Mouse (Mus musculus) frontal cortex, postnatal 36 days (tissue): ENCODE data around the gene Trim34b.
"Not testable (repeated sequence)": the region's sequence is repeated elsewhere in the genome, so short reads cannot be mapped to it uniquely, and the experiment has no call there.

Experiments
- DNase-seq, 2 experiments: peaks; one replicate each; pipeline ENCODE4 v3.0.0; 2022; ENCODE audit warnings: low spot score in 2 of 2

Gene Trim34b

DNA sequence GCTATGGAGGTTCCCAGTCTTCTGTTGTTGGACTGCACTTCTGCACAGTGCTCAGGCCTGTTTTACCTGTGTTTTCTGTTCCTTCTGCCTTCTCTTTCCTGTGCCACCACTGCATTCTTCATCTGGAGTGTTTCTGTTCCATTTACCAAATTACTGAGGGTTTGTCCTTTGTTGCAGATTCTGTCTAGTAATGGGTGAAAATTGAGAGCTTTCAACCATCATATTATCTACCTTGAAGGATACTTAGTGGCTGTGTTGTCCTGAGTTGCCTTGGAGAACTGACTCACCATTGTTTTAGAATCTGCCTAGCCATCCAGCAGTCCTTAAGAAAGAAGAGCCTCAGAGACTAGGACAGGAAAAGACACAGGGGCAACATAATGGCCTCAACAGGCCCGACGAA lies at the start of gene Trim34b:
Trim34b (plus strand) TSS at position 301 of the 400 bp plus-strand sequence.
- DNase-seq: not testable (repeated sequence)

DNA sequence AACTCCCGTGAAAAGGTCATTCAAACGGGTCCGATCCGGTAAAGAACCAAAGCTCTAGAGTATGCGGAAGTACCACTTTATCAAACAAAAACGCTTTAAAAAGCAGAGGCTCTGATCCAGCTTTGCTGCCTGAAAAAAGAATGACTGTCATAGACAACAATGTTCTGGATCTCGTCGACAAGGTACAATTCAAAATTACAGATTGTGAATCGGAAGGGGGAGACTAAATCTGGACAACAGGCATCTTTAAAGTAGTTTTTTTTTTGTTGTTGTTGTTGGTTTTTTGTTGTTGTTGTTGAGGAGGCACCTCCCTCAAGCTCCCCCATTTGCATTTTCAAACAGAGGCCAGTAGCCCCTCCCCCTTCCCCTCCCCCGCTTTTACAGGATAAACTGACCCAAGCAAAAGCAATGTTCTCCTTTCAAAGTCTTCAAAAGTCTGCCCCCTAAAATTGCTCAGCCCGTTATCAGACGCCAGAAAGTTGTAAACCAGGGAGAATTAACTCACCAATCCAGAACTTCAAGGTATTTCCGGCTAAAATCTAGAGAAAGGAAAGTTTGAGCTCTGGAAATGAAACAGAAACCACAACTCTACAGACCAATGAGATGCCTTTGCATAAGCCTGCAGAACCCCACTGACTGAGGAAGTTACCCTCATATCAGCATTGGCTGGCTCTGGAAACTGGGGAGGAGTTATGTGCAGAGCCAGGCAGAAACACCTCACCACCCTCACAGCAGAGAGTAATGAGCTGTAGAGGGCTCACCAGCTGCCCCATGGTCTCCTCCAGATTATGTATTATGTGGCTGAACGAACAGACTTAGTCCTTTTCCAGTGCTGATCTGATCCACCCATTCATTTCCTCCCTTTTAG lies 41.5 kb upstream of the Trim34b start, which contains the start of gene Trim5:
Trim5 (minus strand) TSS at position 519 of the 868 bp plus-strand sequence.
- not testable (repeated sequence) for DNase-seq

DNA sequence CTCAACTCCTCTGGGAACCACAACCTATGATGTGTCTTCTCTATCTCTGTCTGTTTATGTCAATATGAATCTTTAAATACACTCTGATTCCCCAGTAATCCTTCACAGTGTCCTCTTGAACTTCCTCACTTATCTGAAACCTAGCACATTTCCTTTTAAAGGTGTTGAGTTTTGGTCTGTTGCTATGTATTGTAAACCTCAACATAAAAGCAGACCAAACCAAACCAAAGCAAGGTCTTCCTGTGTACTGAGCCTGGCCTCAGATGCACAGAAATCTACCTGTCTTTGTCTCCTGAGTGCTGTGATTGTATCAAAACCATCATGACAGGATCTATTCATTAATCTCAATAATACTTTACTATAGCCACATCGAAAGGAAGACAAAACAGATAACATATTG lies 38.6 kb upstream of the Trim34b start:
- no peak for DNase-seq

DNA sequence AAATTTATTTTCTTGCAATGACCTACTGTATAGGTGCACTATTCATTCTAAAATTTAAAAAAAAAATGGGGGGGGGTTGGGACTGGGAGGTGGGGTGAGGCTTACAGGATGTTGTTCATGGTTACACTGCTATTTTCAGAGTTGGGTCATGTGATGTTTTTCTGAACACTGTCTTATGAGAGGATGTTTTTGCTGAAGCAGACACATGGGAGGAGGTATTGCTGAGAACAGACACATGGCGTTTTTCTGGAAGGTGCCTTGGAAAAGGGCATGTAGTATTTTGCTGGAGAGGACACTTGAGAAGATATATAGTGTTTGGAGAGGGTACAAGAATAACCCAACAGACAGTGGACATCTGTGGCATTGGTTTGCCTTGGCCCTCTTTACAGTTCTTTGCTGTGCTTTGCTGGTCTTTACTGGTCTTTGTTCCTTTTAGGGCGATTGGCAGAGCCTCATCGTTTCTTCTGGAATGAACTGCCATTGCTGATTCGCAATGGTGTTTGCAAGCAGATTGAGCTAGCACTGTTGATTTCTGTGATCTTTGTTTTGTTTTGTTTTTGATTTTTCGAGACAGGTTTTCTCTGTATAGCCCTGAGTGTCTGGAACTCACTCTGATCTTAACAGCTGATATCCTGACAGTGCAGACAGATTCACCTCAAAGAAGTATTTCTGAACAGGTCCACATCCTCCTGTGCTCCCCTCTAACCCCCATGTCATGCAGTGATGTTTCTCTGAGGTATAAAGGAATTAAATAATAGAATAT lies 37.5 kb upstream of the Trim34b start:
- DNase-seq: no peak

DNA sequence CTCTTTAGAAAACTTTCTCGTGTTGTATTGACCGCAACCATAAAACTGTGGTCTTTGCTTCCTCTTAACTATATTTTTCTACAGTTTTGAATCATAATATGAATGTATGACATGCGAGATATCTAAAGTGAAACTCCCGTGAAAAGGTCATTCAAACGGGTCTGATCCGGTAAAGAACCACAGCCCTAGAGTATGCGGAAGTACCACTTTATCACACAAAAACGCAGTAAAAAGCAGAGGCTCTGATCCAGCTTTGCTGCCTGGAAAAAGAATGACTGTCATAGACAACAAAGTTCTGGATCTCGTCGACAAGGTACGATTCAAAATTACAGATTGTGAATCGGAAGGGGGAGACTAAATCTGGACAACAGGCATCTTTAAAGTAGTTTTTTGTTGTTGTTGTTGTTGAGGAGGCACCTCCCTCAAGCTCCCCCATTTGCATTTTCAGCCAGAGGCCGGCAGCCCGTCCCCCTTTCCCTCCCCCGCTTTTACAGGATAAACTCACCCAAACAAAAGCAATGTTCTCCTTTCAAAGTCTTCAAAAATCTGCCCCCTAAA lies 14.4 kb upstream of the Trim34b start:
- no peak for DNase-seq

DNA sequence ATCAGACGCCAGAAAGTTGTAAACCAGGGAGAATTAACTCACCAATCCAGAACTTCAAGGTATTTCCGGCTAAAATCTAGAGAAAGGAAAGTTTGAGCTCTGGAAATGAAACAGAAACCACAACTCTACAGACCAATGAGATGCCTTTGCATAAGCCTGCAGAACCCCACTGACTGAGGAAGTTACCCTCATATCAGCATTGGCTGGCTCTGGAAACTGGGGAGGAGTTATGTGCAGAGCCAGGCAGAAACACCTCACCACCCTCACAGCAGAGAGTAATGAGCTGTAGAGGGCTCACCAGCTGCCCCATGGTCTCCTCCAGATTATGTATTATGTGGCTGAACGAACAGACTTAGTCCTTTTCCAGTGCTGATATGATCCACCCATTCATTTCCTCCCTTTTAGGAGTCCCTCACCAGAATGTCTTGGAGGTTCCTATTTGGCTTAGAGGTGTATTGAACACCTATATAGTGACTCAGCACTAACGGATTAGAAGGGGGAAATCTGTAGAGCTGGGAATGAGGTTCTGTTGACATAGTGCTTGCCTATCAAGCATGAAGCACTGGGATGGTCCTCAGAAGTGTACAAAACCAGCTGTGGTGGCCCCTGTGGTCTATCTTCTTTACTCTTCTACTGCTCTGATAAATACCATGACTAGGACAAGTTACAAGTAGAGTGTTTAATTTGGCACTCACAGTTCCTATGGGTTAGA lies 13.7 kb upstream of the Trim34b start, which contains the start of gene Trim12a:
Trim12a (minus strand) TSS at position 98 of the 712 bp plus-strand sequence.
- DNase-seq: not testable (repeated sequence)

DNA sequence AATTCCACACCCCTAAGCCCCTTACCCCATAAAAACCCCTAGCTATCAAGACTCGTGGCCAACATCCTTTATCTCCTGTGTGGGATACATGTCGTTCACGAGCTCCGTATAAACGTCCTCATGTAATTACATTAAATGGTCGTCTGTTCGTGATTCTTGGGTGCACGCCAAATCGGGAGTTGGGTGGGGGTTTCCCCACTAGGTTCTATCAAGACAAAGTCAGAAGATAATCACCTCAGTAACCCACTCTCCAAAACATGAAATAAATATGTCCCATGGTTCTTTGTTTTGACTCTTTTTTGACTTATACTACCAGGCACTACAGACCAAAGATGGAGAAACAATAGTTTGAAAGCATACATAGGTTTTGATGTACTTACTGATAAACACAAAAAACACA lies 7.2 kb upstream of the Trim34b start:
- no peak for DNase-seq

DNA sequence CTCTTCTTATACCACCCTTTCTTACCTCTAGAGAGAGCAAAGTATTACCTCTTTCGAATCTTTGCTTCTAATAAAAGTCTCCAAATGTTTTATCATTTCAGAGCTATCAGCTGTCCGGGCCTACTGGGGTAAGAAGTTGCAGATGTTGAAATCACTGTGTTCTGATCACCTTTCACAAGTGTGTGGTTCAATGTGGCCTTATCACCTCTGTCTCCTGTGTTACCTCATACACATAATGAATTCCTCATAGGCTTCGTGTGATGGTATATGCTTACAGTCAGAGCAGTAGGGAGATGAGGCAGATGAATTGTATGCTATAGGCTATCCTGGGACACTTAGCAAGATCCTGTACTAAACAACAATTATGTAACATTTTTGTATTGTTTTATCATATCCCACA lies 6.3 kb downstream of the Trim34b start:
- not testable (repeated sequence) for DNase-seq

DNA sequence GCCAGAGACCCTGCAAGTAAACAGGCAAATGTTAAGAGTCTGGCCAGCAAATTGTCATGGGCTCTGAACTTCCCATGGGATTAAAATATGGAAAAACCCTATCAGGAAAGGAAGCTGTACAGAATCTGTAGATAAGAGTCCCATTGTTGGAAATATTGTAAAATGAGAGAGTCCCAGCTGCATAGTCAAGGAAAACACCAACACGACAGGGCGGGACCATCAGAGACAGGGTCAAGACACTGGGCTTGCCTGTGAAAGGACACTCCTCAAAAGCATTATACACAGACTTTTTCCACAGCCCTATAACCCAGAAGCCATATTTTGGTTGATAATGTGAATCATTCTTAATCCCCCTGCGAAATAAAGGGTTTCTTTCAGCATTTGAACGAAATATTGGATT lies 11.5 kb downstream of the Trim34b start:
- not testable (repeated sequence) for DNase-seq

DNA sequence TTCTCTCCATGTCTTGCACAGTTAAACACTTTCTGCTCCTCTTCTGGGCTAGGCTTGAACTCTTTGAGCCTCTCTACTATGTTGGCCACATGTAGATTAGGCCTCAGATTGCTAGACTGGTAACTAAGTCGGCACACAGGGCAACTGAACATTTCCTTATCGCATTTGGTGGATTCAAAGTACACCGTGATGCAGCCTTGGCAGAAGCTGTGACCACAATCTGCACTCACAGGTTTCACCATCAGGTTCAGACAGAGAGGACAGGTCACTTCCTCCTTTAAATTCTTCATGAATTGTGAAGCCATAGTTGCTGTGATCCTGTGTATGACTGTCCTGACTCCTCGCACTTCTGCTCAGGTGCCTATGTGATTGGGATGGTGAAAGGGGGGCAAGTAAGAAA lies 18.8 kb downstream of the Trim34b start:
- DNase-seq: not testable (repeated sequence)

DNA sequence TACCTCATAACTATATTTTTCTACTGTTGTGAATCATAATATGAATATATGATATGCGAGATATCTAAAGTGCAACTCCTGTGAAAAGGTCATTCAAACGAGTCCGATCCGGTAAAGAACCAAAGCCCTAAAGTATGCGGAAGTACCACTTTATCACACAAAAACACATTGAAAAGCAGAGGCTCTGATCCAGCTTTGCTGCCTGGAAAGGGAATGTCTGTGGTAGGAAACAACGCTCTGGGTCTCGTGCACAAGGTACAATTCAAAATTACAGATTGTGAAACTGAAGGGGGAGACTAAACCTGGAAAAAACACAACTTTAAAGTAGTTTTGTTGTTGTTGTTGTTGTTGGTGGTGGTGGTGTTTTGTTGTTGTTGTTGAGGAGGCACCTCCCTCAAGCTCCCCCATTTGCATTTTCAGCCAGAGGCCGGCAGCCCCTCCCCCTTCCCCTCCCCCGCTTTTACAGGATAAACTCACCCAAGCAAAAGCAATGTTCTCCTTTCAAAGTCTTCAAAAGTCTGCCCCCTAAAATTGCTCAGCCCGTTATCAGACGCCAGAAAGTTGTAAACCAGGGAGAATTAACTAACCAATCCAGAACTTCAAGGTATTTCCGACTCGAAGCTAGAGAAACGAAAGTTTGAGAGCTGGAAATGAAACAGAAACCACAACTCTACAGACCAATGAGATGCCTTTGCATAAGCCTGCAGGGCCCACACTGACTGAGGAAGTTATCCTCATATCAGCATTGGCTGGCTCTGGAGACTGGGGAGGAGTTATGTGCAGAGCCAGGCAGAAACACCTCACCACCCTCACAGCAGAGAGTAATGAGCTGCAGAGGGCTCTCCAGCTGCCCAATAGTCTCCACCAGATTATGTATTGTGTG lies 23.7 kb downstream of the Trim34b start, which contains the start of gene Trim12c:
Trim12c (minus strand) TSS at position 646 of the 883 bp plus-strand sequence.
- peak in 1 of 2 experiments; percentile 1 for DNase-seq

DNA sequence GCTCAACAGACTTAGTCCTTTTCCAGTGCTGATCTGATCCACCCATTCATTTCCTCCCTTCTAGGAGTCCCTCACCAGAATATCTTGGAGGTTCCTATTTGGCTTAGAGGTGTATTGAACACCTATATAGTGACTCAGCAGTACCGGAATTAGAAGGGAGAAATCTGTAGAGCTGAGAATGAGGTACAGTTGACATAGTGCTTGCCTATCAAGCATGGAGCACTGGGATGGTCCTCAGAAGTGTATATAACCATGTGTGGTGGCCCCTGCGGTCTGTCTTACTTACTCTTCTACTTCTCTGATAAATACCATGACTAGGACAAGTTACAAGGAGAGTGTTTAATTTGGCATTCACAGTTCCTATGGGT lies 24.3 kb downstream of the Trim34b start:
- DNase-seq: no peak

DNA sequence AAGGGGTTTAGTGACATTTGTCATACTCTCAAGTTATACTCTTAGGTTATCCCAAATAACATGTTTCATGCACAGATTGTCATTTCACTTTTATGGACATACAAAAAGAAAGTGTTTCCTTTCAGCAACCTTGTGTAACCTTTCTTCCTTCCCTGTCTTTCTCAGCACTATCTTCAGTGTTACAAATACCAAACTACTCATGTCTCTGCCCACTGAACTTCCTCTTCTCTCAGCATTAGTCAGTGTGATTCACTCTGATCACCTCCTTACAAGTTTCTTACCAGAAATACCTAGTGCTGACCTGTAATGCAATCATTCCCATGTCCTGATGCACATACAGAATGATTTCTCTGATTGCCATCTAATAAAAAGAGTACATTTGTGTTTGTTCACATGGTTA lies 37.1 kb downstream of the Trim34b start:
- DNase-seq: no peak

DNA sequence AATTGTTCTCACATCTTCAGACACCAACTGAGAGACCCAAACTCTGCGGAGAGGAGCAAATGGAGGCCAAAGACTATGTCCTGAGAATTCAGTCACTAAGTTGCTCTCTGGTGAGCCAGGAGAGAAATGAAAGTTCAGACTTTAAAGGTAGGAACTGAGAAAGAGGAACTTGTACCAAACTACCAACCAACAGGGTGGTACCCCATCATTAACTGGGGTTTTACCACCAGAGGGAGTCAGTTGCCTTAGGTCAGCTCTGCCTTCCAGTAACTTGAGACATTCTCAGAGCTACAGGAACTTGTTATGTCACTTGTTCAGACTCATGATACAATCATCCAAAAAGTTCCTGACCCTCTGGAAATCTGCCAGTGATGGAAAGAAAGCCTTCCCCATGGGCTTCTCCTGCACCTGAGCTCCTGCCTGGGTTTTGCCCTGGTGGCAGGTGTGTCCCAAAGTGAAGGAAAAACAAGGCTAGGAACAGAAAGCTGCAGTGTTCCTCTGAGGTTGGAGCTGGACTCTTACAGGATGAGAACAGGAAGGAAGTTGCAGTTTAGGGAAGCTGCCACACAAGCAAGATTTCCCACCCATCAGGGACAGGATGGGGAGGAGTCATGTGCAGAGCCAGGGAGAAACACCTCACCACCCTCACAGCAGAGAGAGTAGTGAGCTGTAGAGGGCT lies 40.6 kb downstream of the Trim34b start, which contains the start of gene Trim30b:
Trim30b (minus strand) TSS at position 149 of the 679 bp plus-strand sequence.
- no peak for DNase-seq
